Mouse (Mus musculus) heart, postnatal 0 days (tissue): Measurements from ENCODE around the gene Usp25.

Experiments
- CTCF ChIP-seq: IDR thresholded peaks from 2 replicates; pipeline ENCODE4 v1.5.1; 2016; ENCODE audit warnings: antibody characterized with exemption, control low read depth, low read depth
- EP300 ChIP-seq: IDR thresholded peaks from 2 replicates; pipeline ENCODE4 v1.6.1; 2016; ENCODE audit warnings: antibody characterized with exemption, low read depth

DNA sequence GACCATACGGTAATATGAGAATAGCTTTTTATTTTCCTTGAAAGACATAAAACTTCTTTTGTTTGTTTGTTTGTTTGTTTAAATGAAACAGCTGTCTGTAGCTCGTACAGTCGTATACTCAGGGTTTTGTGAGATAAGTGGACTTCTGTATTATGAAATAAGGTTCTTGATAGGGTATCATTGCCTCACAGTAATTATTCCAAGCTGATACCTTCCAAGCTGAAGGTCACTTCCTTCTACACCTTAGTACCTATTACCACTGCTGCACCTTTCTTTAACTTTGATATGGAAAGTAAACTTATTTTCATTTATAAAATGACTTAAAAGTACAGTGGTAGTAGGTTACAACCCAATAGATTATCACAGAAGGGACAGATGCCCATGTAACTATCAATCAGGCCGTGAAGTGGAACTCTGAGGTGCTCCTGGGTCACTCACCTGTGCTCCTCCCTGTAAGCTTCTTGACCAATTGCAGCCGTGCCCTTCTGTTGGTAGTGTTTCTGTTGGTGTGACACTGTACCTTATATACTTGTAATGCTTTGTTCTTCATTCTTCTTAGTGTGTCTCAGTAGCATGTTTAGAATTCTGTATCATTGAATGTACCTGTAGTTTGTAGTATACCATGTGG is 90.2 kb downstream of the Usp25 start:
- TF ChIP-seq CTCF (no peak), EP300 (no peak)
